18 mouse cellular contexts compared by ENCODE assay signal in the genomic region with DNA sequence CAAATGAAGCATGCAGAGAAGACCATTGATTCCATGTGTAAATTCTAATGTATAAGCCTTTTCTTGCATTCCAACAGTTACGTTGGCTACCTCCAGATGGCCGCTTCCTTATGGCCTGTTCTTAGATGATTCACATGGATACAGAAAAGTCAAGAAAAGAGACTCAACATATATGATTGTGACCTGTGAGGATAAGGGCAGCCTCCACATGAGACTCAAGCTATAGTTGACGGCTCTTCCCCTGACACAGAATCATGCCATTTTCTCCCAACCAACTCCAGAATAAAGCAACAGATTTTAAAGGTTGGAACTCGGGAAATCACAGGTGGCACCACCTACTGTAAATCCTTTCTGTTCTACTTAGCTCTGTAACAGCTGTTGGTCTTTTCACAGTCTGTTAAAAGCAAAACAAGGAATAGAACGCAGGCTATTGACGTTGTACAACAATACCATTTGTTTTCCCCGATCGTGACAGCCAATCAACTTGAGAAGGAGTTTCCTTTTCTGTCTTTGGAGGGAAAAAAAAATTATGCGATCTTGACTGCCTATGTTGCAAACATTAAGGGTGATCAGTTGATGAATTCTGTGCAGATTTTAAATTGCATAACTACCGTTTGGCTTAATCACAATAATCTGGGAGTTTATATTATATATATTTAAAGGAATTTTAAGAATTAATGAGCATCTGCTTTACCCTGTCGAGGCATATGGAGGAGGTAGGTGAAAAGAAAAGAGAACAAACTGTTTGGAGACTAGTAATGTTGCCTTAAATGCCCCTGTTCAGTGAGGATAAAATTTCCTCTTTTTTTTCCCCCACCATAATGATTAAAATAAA.
DNase-seq lines count a peak whose midpoint lies in the region; ATAC-seq lines count a peak whose summit lies in the region.
"Had no signal": no experiment of that assay in that cellular context is flagged by ENCODE, and none has a peak within 500 bp of the region (broad histone marks: within the 10 kb centered on the region; RNA-seq: fewer than 3 reads in every experiment).

No protein-coding gene starts in this region.

- no peak for DNase-seq in forebrain, embryonic 10.5 days (ENCODE audit: extremely low spot score, low spot score)
- peak; percentile 15 to 17 for DNase-seq in right cerebral cortex, adult 2 months (ENCODE audit: low spot score in 2 of 2)
- no peak for DNase-seq in right cerebral cortex, postnatal 36 days (ENCODE audit: low spot score in 2 of 2)
- peak; percentile 5 to 23 for DNase-seq in layer of hippocampus, postnatal 10 days (ENCODE audit: low spot score in 2 of 2)
- DNase-seq in heart, postnatal 36 days: no peak
- DNase-seq: adrenal gland, adult 2 months; gastrocnemius, postnatal 14 days; heart, adult 2 months; lung, postnatal 10 days; midbrain, embryonic 14.5 days; retina, postnatal 1 day; thymus, postnatal 4 days had no signal

- intact Hi-C loops in heart, postnatal 36 days (cut with DNase I): no loop called here

- no peak overlapping the region for H3K4me2 ChIP-seq in forebrain, embryonic 13.5 days
- H3K4me2 ChIP-seq: embryonic facial prominence, embryonic 13.5 days; hindbrain, embryonic 14.5 days had no signal

- ATAC-seq in forebrain, embryonic 13.5 days: peak; percentile 43; the same call in 1 of the 2 replicates
- ATAC-seq in inflammation-experienced regulatory T-cells, adult 6 months: no peak
- ATAC-seq: intestine, embryonic 16.5 days had no signal

- no peaks in the 10 kb centered on the region for H3K9me3 ChIP-seq in forebrain, embryonic 13.5 days (replicated peaks)
- no peaks in the 10 kb centered on the region for H3K9me3 ChIP-seq in forebrain, embryonic 10.5 days
- H3K9me3 ChIP-seq: embryonic facial prominence, embryonic 13.5 days had no signal

- H3K4me1 ChIP-seq in forebrain, embryonic 13.5 days: no peaks in the 10 kb centered on the region
- H3K4me1 ChIP-seq in forebrain, embryonic 10.5 days: no peaks in the 10 kb centered on the region
- H3K4me1 ChIP-seq: embryonic facial prominence, embryonic 13.5 days had no signal

- H3K27me3 ChIP-seq in forebrain, embryonic 13.5 days: no peaks in the 10 kb centered on the region
- no peaks in the 10 kb centered on the region for H3K27me3 ChIP-seq in forebrain, embryonic 10.5 days (ENCODE audit: poor library complexity, severe bottlenecking)
- H3K27me3 ChIP-seq: embryonic facial prominence, embryonic 13.5 days had no signal

- WGBS in forebrain, embryonic 13.5 days: 55% methylated on average over 11 of the region's 11 CpGs
- WGBS in forebrain, embryonic 10.5 days: 87% methylated on average over 11 of the region's 11 CpGs

- no peak overlapping the region for H3K27ac ChIP-seq in forebrain, embryonic 13.5 days
- no peak overlapping the region for H3K27ac ChIP-seq in forebrain, embryonic 10.5 days
- H3K27ac ChIP-seq: embryonic facial prominence, embryonic 13.5 days; heart, adult 2 months; hindbrain, embryonic 14.5 days; left cerebral cortex, adult 2 months had no signal

- H3K9ac ChIP-seq in forebrain, embryonic 13.5 days: no peak overlapping the region
- H3K9ac ChIP-seq: embryonic facial prominence, embryonic 13.5 days; hindbrain, embryonic 14.5 days had no signal

- H3K36me3 ChIP-seq in forebrain, embryonic 13.5 days (ENCODE audit: poor library complexity, severe bottlenecking): no peaks in the 10 kb centered on the region
- no peaks in the 10 kb centered on the region for H3K36me3 ChIP-seq in forebrain, embryonic 10.5 days (replicated peaks)
- H3K36me3 ChIP-seq: embryonic facial prominence, embryonic 13.5 days had no signal

- no peak overlapping the region for H3K4me3 ChIP-seq in forebrain, embryonic 13.5 days
- H3K4me3 ChIP-seq in forebrain, embryonic 10.5 days: no peak overlapping the region
- H3K4me3 ChIP-seq: embryonic facial prominence, embryonic 13.5 days; heart, adult 2 months; left cerebral cortex, adult 2 months had no signal

Comparison
In these comparisons a context has a peak if more than half of its experiments do, and no peak if none do; other contexts are left out.
1. DNase-seq: peak in right cerebral cortex, adult 2 months (2 of 2) and layer of hippocampus, postnatal 10 days (2 of 2); none in forebrain, embryonic 10.5 days (single experiment), right cerebral cortex, postnatal 36 days (0 of 2) and heart, postnatal 36 days (0 of 2).